Mouse (Mus musculus): ENCODE data around the gene Serinc3. TPM values are rescaled to one million over a fixed set of nuclear protein-coding genes. Genes with fewer than 3 reads are reported as not detected.

The Serinc3 gene
- 813 TPM for polyA plus RNA-seq (2017; shearing (Covaris generic))

DNA sequence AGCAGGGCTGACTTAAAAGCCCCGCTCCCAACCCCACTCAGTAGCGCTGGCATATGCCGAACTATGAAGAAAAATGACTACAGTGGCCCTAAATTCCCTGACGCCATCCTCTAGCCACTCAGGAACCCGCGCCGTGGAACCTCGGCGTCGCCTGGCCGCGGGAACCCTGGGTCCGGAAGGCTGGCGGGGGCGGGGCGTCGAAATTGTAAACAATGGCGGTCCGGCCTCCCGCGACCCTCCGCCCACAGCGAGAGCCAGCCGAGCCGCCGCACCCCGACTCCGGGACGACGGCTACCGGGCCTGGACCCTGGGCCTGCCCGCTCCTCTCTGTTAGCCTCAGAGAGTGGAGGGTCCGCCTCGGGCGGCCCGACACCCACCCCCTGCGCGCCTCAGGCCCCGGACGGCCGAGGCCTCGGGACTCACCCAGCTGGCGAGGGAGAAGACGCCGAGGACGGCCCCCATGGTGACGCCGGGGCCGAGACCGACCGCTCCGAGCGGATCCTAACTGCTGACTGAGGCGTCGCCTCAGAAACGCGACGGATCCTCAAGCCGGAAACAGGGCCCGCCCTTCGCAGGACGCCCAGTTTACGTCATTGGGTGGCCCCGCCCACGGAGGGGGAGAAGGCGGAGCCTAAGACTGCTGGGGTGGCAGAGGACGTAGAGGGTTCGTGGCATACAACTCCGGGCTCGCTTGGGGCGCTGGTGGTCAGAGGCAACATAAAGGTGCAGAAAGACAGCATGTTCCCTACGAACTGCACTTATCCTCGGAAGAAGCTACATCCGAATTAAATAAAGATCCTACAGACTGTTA lies at the start of gene Serinc3:
Serinc3 (minus strand) TSS at position 557 of the 811 bp plus-strand sequence.

DNA sequence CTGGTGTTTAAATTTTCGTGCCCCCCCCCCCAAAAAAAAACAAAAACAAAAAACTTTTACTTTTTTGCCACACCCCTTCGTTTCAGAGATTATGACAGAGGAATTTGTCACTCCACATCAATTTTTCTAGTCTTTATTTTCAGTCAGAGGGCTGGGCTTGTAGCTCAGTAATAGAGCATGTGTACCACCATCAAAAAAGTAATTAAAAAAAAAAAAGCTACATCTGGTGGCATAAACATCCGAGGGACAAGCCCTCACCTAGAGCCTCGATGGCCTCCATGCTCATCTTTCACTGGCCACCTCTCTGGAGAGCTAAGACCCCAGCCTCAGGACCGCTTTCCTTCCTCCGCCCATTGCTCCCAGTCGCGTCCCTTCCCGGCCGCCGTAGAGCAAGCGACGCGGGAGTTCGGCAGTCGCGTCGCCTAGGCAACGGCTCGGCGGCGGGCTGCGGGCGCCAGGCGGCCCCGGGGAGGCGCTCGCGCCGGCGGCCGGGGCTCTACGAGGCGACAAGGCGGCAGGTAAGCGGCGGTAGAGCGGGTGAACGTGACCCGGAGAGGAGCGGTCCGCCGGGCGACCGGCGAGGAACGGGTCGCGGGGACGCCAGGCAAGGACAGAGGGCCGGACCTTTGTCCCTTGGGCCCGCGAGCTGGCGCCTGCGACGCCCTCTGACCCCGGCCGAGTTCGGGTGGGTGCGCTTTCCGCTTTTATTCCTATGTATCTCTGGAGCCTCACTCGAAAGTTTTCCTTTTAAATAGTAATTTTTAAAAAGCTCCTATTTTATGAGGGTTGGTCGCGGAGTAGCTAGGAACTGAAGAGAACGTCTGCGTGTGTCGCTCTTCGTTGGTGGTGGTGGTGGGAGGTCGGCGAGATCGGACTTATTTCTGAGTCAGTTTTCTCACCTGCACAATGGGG lies 13.3 kb upstream of the Serinc3 start, which contains the start of gene Pkig:
Pkig (plus strand) TSS at position 412 of the 912 bp plus-strand sequence.

DNA sequence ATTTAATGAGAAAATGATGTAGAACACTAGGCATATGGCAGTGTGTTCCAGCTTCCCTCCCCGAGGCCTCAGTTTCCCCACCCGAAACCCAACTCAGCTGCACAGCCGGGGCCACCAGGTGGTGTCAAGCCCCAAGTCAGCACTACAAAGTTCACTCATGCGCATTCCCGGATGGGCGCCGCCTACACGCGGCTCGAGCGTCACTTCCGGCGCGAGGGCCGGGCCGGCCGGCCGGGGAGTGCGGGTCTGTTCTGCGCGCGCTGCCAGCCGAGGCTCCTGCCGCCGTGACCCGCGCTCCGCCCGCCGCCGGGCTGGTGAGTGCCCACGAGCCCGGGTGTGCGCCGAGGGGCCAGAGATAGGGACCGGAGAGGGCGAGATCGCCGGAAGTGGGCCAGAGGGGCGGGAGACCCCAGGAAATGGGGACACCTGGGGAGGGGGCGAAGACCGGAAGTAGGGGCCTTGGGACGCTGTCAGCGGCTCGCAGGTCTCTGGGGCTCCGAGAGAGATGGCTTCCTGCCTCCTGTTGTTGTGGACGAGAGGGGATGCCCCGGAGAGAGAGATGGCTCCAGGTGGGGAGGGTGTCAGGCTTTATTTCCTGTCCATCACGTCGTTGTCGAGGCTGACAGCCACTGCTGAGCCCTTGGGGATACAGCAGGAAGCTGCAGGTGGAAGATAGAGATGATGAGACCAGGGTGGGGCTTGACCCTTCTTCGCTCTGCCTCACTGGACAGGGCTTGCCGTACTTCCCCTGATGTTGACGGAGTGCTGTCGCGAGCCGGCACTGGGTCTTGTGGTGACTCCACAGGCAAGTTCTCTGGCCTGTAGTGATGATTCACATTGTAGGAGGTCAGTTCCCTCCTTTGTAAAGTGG lies 42.6 kb downstream of the Serinc3 start, which contains the start of gene Ttpal:
Ttpal (plus strand) TSS at position 214 of the 871 bp plus-strand sequence.

Other genes with a start within 250 kb of the Serinc3 start
- not detected for gene Jph2, start 247.1 kb downstream of the Serinc3 start, polyA plus RNA-seq (2017; shearing (Covaris generic))
- 110 TPM for gene Oser1, start 220.4 kb downstream of the Serinc3 start, polyA plus RNA-seq (2017; shearing (Covaris generic))
- gene Gdap1l1, start 206.7 kb downstream of the Serinc3 start, polyA plus RNA-seq (2017; shearing (Covaris generic)) = 0.26 TPM
- 3.8 TPM for gene Fitm2, start 172.5 kb downstream of the Serinc3 start, polyA plus RNA-seq (2017; shearing (Covaris generic))
- not detected for gene R3hdml, start 152.8 kb downstream of the Serinc3 start, polyA plus RNA-seq (2017; shearing (Covaris generic))
- gene Hnf4a, start 138.3 kb downstream of the Serinc3 start, polyA plus RNA-seq (2017; shearing (Covaris generic)) = not detected
- 50.1 TPM for gene Ttpal, start 42.8 kb downstream of the Serinc3 start, polyA plus RNA-seq (2017; shearing (Covaris generic))
- 4.7 TPM for gene Pkig, start 13.3 kb upstream of the Serinc3 start, polyA plus RNA-seq (2017; shearing (Covaris generic))
- 16.4 TPM for gene Ada, start 105.1 kb upstream of the Serinc3 start, polyA plus RNA-seq (2017; shearing (Covaris generic))
- gene Ccn5, start 175.7 kb upstream of the Serinc3 start, polyA plus RNA-seq (2017; shearing (Covaris generic)) = not detected
- gene Kcnk15, start 208.5 kb upstream of the Serinc3 start, polyA plus RNA-seq (2017; shearing (Covaris generic)) = not detected

Data from CD4-positive, CD25-positive, alpha-beta regulatory T cell, adult 9 weeks (primary cell).